Mouse (Mus musculus): ENCODE measurements around the gene Vmn2r90.
"Not testable (repeated sequence)": the region's sequence is repeated elsewhere in the genome, so short reads cannot be mapped to it uniquely, and the experiment has no call there.

DNA sequence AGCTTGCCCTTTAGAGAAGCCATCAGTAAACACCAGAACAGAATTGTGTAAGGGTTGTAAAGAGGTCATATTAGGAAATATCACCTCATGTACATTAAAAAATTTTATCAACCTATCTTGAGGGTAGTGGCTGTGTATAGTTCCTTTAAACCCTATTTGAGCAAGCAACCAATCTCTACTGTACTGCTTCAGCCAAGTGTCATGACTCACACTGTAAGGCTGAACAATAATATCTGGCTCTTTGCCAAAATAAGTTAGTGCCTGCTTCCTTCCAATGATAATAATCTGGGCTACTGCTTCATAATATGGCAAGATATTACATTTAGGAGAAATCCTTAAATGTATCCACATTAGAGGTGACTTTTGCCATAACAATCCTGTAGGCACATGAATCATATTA is 38.0 kb downstream of the Vmn2r90 start:
- TF ChIP-seq MAX (IDR thresholded peaks at IDR 0.05); CTCF (IDR thresholded peaks at IDR 0.05; ENCODE audit: control insufficient read depth, insufficient read depth, insufficient read length); MYOD1 (IDR thresholded peaks at IDR 0.05; ENCODE audit: control insufficient read depth, insufficient read length, low read depth); USF1 (IDR thresholded peaks at IDR 0.05; ENCODE audit: low read depth); CEBPB (IDR thresholded peaks at IDR 0.05; ENCODE audit: low read depth); FOSL1 (IDR thresholded peaks at IDR 0.05; ENCODE audit: insufficient read depth, low read length, poor library complexity, severe bottlenecking); MYOG (IDR thresholded peaks at IDR 0.05; ENCODE audit: control insufficient read depth, extremely low read depth, insufficient read length): not testable (repeated sequence)

Data from C2C12 (cell line).